Mouse (Mus musculus) heart, postnatal 10 days (tissue): ENCODE results near the gene Gm37419. TPM values are rescaled to one million over a fixed set of nuclear protein-coding genes. Genes with fewer than 3 reads are reported as not detected.

ENCODE experiments used
- DNase-seq, 2 experiments: peaks; one replicate each; pipeline ENCODE4 v3.0.0; 2021
- intact Hi-C: fragments of 180-260 bp; cut with DNase I; formaldehyde crosslinking; loops from one replicate; pipeline ENCODE4 v1.15.1; 2025
- total RNA-seq, 2 experiments: library from RNA; stranded (reverse); gene quantifications; 2 replicates each; pipeline ENCODE4 v1.2.3; 2021

Gene Gm37419
- total RNA-seq, 2 experiments from 2014 or later, result not detected

GRCm38 (mm10) chr16:23991846-23992580 lies 3.7 kb downstream of the Gm37419 start:
- DNase-seq, result no peak
- intact Hi-C loops, result loop anchor here (5.0 to 10.0 kb wide), 3 partner anchors 193 to 440 kb away; no protein-coding TSS in a partner anchor

- DNase-seq, result peak in 1 of 2 experiments; percentile 24
- intact Hi-C loops, result loop anchor here (5.0 to 10.0 kb wide), 3 partner anchors 191 to 439 kb away; no protein-coding TSS in a partner anchor
These were observed 5.4 kb downstream of the Gm37419 start for GRCm38 (mm10) chr16:23993351-23994321.

DNA sequence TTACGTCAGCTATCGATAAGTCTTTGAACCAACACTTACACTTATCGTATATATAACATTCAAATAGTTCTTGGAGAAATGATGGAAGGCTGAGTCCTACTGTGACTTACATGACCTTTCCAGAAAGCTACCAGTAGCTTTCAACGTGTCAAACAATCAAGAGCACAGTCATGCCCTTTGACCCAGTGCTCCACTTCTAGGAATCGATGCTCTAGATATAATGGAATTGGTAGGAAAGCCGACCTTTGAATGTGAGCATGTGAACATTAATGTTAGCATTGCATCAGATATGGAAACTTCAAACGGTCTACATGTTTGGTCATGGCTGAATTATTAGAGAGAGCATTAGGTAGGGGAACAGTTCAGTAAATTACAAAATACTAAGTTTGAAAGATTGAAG lies 8.1 kb downstream of the Gm37419 start:
- intact Hi-C loops, result loop anchor here (10.0 kb wide), 1 partner anchor 188 kb away; no protein-coding TSS in a partner anchor
- DNase-seq, result no peak

- no peak for DNase-seq
- intact Hi-C loops, result loop anchor here (10.0 kb wide), 1 partner anchor 188 kb away; no protein-coding TSS in a partner anchor
These were observed 8.9 kb downstream of the Gm37419 start for GRCm38 (mm10) chr16:23997228-23997627.

GRCm38 (mm10) chr16:23997912-23998311 lies 9.6 kb downstream of the Gm37419 start:
- intact Hi-C loops, result loop anchor here (10.0 kb wide), 1 partner anchor 187 kb away; no protein-coding TSS in a partner anchor
- DNase-seq, result no peak

- DNase-seq, result no peak
- intact Hi-C loops, result no loop called here
These were observed 17.6 kb downstream of the Gm37419 start for GRCm38 (mm10) chr16:24005928-24006327.

DNA sequence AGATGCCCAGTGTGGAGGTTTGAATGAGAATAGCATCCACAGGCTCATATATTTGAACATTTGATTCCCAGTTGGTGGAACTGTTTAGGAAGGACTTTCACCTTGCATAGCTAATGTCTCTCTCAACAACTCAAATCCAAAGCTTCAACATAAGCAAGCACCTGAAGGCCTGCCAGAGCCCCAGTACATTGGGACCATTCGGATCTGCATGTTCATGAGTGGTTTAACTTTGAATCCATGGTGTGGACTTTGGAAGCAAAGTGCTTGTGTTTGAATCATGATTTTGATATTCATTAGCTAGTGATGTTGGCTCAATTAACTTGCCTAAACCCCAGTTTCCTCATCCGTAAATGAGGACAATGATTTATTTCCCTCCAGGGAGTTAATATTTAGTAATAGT lies 21.6 kb downstream of the Gm37419 start:
- no peak for DNase-seq
- intact Hi-C loops, result no loop called here

GRCm38 (mm10) chr16:24011306-24011705 lies 23.0 kb downstream of the Gm37419 start:
- DNase-seq, result no peak
- intact Hi-C loops, result no loop called here

GRCm38 (mm10) chr16:24012066-24012465 lies 23.8 kb downstream of the Gm37419 start:
- DNase-seq, result no peak

DNA sequence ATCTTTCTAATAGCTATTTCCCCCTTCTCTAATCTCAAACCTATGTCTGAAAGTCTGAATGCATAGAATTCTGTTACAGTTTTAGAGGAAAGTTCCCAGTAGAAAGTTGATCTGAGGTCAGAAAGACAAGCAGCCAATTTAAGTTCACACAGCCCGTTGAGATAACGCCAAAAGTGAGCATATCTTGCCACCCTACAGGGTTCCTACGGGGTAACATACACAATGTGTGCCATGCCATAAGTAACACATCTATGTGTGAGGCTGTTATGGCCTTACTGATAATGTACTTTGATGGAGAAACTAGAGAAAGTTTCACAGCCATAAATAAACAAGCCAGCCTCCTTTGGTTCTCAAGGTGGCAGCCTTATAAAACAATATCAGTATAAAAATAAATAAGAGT lies 26.1 kb downstream of the Gm37419 start:
- intact Hi-C loops, result no loop called here
- DNase-seq, result no peak

More at GRCm38 (mm10) chr16:24012066-24012465, 23.8 kb downstream of the Gm37419 start:
- intact Hi-C loops, result no loop called here

- intact Hi-C loops, result no loop called here
- DNase-seq, result no peak
These were observed 28.0 kb downstream of the Gm37419 start for GRCm38 (mm10) chr16:24016273-24016672.

DNA sequence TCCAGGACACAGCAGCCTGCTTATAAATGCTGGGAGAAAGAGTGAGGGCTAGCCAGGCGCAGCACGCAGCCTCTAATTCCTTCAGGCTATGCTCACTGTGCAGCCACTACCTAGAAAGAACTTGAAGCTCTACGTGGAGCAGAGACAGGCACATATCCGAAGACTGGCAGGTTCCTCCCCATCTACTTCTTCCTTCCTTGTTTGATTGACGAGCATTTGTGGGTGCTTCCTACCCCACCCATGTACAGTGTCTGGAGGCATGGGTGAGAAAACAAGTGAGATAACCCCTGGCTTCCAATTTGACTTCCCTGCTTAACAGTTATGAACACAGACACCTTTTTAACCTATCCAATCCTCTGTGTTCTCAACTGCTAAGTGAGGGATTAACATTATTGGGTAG lies 28.5 kb downstream of the Gm37419 start:
- intact Hi-C loops, result no loop called here
- DNase-seq, result no peak

DNA sequence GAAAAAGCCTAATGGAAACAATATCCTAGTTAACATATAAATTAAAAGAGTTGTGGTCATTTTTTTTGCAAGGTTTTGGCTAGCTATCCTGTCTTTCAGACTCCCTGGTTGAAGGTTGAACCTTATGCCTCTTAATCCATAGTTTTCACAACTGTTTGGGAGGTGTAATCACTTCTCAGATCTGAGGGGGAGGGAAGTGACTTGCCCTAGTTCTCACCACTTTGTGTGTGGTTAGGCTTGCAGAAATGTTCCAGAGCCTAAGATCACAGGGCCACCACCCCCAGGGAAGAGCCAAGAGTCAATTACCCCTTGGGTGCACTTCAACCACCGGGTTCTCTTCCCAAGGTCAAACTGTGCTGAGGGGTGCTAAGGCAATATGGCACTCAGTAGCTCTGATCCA lies 33.4 kb downstream of the Gm37419 start:
- DNase-seq, result no peak
- intact Hi-C loops, result no loop called here

DNA sequence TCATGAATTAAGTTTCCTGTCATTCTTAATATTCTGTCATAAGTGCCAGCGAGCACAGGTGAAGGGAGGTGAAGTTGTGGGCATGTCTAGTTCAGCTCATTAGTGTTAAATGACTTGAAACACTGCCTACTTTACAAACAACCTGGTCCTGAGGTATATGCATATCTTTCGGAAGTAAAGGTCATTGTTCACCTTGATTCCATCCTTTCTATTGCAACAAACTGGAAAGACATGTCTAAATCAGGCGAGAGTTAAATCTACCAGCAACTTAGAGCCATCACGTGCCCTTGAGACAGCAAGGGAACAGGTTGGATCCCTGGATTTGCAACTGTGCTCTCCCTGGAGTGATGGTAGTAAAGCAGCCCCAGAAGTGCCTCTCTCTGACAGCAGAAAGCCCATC lies 34.3 kb downstream of the Gm37419 start:
- intact Hi-C loops, result no loop called here
- no peak for DNase-seq

- intact Hi-C loops, result no loop called here
- DNase-seq, result no peak
These were observed 37.2 kb downstream of the Gm37419 start for GRCm38 (mm10) chr16:24025442-24025841.

DNA sequence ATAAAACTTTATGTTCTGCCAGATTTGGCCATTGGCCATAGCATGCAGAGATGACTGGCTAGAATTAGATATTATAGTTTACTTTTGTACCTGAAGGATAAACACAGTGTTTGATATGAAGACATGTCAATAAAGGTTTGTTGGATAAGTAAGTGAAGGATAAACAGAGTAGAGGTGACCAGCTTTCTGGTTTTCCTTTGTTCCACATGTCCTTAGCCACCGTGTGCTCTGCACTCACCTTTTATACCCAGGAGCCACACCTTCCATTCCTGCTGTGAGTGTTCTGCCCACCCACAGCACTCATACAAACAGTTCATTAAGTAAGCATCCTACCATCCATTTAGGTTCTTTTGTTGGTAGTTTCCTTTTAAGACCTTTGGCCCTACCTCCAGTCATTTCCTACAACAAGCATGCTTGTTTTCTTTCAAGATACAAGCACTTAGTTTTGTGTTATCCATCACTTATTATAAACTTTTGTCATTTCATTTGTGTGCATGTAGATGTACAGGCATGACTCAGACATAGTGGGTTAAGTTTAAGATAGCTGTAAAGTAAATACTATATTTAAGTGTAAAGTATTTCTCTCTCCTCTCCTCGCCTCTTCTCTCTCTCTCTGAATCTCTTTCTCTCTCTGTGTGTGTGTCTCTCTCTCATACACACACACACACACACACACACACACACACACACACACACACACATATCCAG lies 41.8 kb downstream of the Gm37419 start:
- no peak for DNase-seq
- intact Hi-C loops, result no loop called here

- DNase-seq, result no peak
- intact Hi-C loops, result no loop called here
These were observed 45.0 kb downstream of the Gm37419 start for GRCm38 (mm10) chr16:24033259-24033658.

GRCm38 (mm10) chr16:24034450-24034849 lies 46.2 kb downstream of the Gm37419 start:
- intact Hi-C loops, result no loop called here
- DNase-seq, result no peak

DNA sequence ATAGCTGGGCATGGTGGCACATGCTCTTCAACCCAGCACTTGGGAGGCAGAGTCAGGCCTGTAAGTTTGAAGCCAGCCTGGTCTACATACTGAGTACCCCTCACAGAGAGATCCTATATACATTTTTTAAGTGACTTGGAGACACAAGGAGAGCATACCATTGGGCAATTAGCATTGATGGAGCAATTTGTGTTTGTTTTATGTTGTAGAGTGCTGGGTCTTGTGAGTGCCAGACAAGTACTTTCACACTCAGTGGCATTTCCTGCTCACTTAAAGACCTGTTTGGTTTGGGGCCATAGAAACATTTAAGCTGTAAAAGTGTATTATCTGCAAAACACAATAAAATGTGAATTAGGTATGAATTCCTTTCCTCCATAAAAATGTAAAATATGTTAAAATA lies 47.5 kb downstream of the Gm37419 start:
- intact Hi-C loops, result no loop called here
- DNase-seq, result no peak

GRCm38 (mm10) chr16:24036398-24036797 lies 48.1 kb downstream of the Gm37419 start:
- intact Hi-C loops, result no loop called here
- DNase-seq, result no peak
